In genomic region chr11:99292846-99293245, GRCm38 (mm10) we compare ENCODE assay signal across 10 mouse cellular contexts. TPM values are rescaled to one million over a fixed set of nuclear protein-coding genes. Genes with fewer than 3 reads are reported as not detected.
A peak's percentile ranks its signal among the peaks of the same experiment; 100 is the strongest.
DNase-seq lines count a peak whose midpoint lies in the region.
"Had no signal": no experiment of that assay in that cellular context is flagged by ENCODE, and none has a peak within 500 bp of the region (broad histone marks: within the 10 kb centered on the region; RNA-seq: fewer than 3 reads in every experiment).

No protein-coding gene starts in this region.

- H3K4me3 ChIP-seq in heart, embryonic 10.5 days: no peak overlapping the region

- peak; percentile 4 to 32 for DNase-seq in heart, adult 9 months (ENCODE audit: low spot score in 2 of 2)
- no peak for DNase-seq in heart, embryonic 10.5 days (ENCODE audit: low spot score)
- peak; percentile 34 to 59 for DNase-seq in CD8-positive naive resting alpha-beta T cell, adult 2 months (ENCODE audit: low read depth in 2 of 2, low spot score in 2 of 2)
- peak; percentile 68 for DNase-seq in cerebellum, adult 11-12 months
- peak; percentile 2 to 5 for DNase-seq in gastrocnemius, adult 8-10 months (ENCODE audit: low spot score in 2 of 2)
- peak; percentile 46 to 55 for DNase-seq in left cerebral cortex, postnatal 14 days (ENCODE audit: low spot score in 2 of 2)
- peak; percentile 46 to 50 for DNase-seq in right cerebral cortex, adult 2 months (ENCODE audit: low spot score in 2 of 2)
- DNase-seq in thymus, postnatal 36 days: peak; percentile 46 to 52

- peaks cover 5% of the 10 kb centered on the region; the same call in 1 of the 2 replicates for H3K27me3 ChIP-seq in heart, embryonic 10.5 days (ENCODE audit: insufficient read depth, poor library complexity, severe bottlenecking)

- 54% methylated on average over 5 of the region's 5 CpGs for WGBS in heart, embryonic 10.5 days

- H3K9me3 ChIP-seq in heart, embryonic 10.5 days: no peaks in the 10 kb centered on the region

- H3K36me3 ChIP-seq in heart, embryonic 10.5 days: no peaks in the 10 kb centered on the region

- H3K27ac ChIP-seq in heart, embryonic 10.5 days: no peak overlapping the region

- intact Hi-C loops in left cerebral cortex, postnatal 14 days (cut with DNase I): loop anchor here (5.0 kb wide), 3 partner anchors 46 to 106 kb away; no protein-coding TSS in a partner anchor

- no peaks in the 10 kb centered on the region for H3K4me1 ChIP-seq in heart, embryonic 10.5 days

RNA-seq across cellular contexts. Expression of gene Krt24, which starts 7.8 kb away (rescaled TPM):
- polyA plus RNA-seq in heart, embryonic 10.5 days (2016; fragmentation: Nextera tagmentation; extraction: Ambion mirVana): not detected in 2 replicates
- not detected for total RNA-seq in gastrocnemius, adult 8-10 months (2022)
- total RNA-seq in left cerebral cortex, postnatal 14 days (2021): not detected
- total RNA-seq: adrenal gland, adult 18-20 months had no signal
- polyA plus RNA-seq: large intestine, adult 2 months had no signal

RNA-seq across cellular contexts. Expression of gene Krt25, which starts 29.9 kb away (rescaled TPM):
- polyA plus RNA-seq in heart, embryonic 10.5 days (2016; fragmentation: Nextera tagmentation; extraction: Ambion mirVana): not detected in 2 replicates
- total RNA-seq in gastrocnemius, adult 8-10 months (2022): not detected
- not detected for total RNA-seq in left cerebral cortex, postnatal 14 days (2021)
- total RNA-seq: adrenal gland, adult 18-20 months had no signal
- polyA plus RNA-seq: large intestine, adult 2 months had no signal

RNA-seq across cellular contexts. Expression of gene Krt26, which starts 44.9 kb away (rescaled TPM):
- not detected in 2 replicates for polyA plus RNA-seq in heart, embryonic 10.5 days (2016; fragmentation: Nextera tagmentation; extraction: Ambion mirVana)
- not detected for total RNA-seq in gastrocnemius, adult 8-10 months (2022)
- total RNA-seq in left cerebral cortex, postnatal 14 days (2021): under 1 TPM; 0.13 to 0.17 TPM
- total RNA-seq: adrenal gland, adult 18-20 months had no signal
- polyA plus RNA-seq: large intestine, adult 2 months had no signal

RNA-seq across cellular contexts. Expression of gene Krt222, which starts 49.0 kb away (rescaled TPM):
- polyA plus RNA-seq in heart, embryonic 10.5 days (2016; fragmentation: Nextera tagmentation; extraction: Ambion mirVana): 0.68 and 1.6 TPM in 2 replicates
- total RNA-seq in gastrocnemius, adult 8-10 months (2022): 1 to 10 TPM; 1.7 to 3.0 (median 2.0) TPM
- total RNA-seq in left cerebral cortex, postnatal 14 days (2021): 10 to 100 TPM; 27.7 to 30.0 TPM

RNA-seq across cellular contexts. Expression of gene Krt27, which starts 58.1 kb away (rescaled TPM):
- polyA plus RNA-seq in heart, embryonic 10.5 days (2016; fragmentation: Nextera tagmentation; extraction: Ambion mirVana): not detected in 2 replicates
- not detected for total RNA-seq in gastrocnemius, adult 8-10 months (2022)
- total RNA-seq in left cerebral cortex, postnatal 14 days (2021): not detected
- total RNA-seq: adrenal gland, adult 18-20 months had no signal
- polyA plus RNA-seq: large intestine, adult 2 months had no signal
